Mouse (Mus musculus) CH12.LX (cell line): Measurements from ENCODE around the gene Rtn4ip1. TPM values are rescaled to one million over a fixed set of nuclear protein-coding genes. Genes with fewer than 3 reads are reported as not detected.

Experiments
- DNase-seq: peaks from one replicate; pipeline ENCODE4 v3.0.0-alpha.2; 2013; ENCODE audit errors: extremely low read depth
- H3K27ac ChIP-seq: 2 replicates; pipeline ENCODE4 v1.5.1; 2012; ENCODE audit warnings: low read depth, mild to moderate bottlenecking, control low read depth, moderate library complexity; ENCODE audit not compliant: insufficient read depth
- H3K27me3 ChIP-seq: replicated peaks from 2 replicates; pipeline ENCODE3; 2012; ENCODE audit warnings: inconsistent platforms
- H3K36me3 ChIP-seq, 2 experiments: replicated peaks in 1 of 2; 2 replicates each; pipeline versions ENCODE3 to v1.6.1; 2012; ENCODE audit warnings: inconsistent platforms in 1 of 2, low read length in 1 of 2, mild to moderate bottlenecking in 1 of 2, mixed read lengths in 1 of 2, moderate library complexity in 1 of 2; ENCODE audit not compliant: control insufficient read depth in 1 of 2, insufficient read depth in 1 of 2
- H3K4me1 ChIP-seq, 2 experiments: 2 replicates each; pipeline ENCODE4 v1.6.1; 2012; ENCODE audit warnings: inconsistent platforms in 1 of 2, moderate library complexity in 1 of 2; ENCODE audit not compliant: insufficient read depth in 2 of 2, control insufficient read depth in 1 of 2
- H3K4me2 ChIP-seq: 2 replicates; pipeline ENCODE4 v1.6.1; 2012; ENCODE audit warnings: low read depth, mild to moderate bottlenecking, control low read depth; ENCODE audit not compliant: poor library complexity, insufficient read depth, severe bottlenecking
- H3K4me3 ChIP-seq, 3 experiments: fragments of 150-350 bp in 1 of 3; sonication (generic) in 1 of 3; replicated peaks in 1 of 3; 2 replicates each; pipeline versions ENCODE3 to v1.5.1; 2011 to 2012; ENCODE audit warnings: low read depth in 2 of 3, low read length in 2 of 3, mild to moderate bottlenecking in 2 of 3, moderate library complexity in 2 of 3, control low read depth in 1 of 3, improper control_type of control experiment in 1 of 3, inconsistent platforms in 1 of 3, mixed read lengths in 1 of 3; ENCODE audit not compliant: poor library complexity in 1 of 3
- H3K79me2 ChIP-seq: replicated peaks from 2 replicates; pipeline ENCODE4 v1.6.1; 2012; ENCODE audit warnings: mild to moderate bottlenecking, moderate library complexity; ENCODE audit not compliant: control insufficient read depth, poor library complexity, insufficient read depth, severe bottlenecking; ENCODE audit errors: extremely low read depth
- H3K9ac ChIP-seq: 2 replicates; pipeline ENCODE4 v1.6.1; 2012; ENCODE audit warnings: low read depth, mild to moderate bottlenecking, control low read depth, moderate library complexity; ENCODE audit not compliant: insufficient read depth
- H3K9me3 ChIP-seq: replicated peaks from 2 replicates; pipeline ENCODE3; 2012; ENCODE audit warnings: low read length, inconsistent platforms, mixed read lengths
- CTCF ChIP-seq, 2 experiments: IDR thresholded peaks in 1 of 2; conservative IDR thresholded peaks in 1 of 2; 2 replicates each; pipeline ENCODE4 v1.5.1; 2011 to 2012; ENCODE audit warnings: low read depth in 2 of 2, low read length in 2 of 2, improper control_type of control experiment in 1 of 2, inconsistent platforms in 1 of 2, mild to moderate bottlenecking in 1 of 2, moderate library complexity in 1 of 2
- ELF1 ChIP-seq: IDR thresholded peaks from 2 replicates; pipeline ENCODE4 v1.6.1; 2014; ENCODE audit warnings: low read depth, mild to moderate bottlenecking, inconsistent platforms, low read length, improper control_type of control experiment
- EP300 ChIP-seq: IDR thresholded peaks from 2 replicates; pipeline ENCODE4 v1.6.1; 2011; ENCODE audit warnings: low read length, improper control_type of control experiment
- ETS1 ChIP-seq: conservative IDR thresholded peaks from 2 replicates; pipeline ENCODE4 v1.6.1; 2012; ENCODE audit warnings: low read depth, mild to moderate bottlenecking, inconsistent platforms, low read length, improper control_type of control experiment, moderate library complexity
- GABPA ChIP-seq: IDR thresholded peaks from 2 replicates; pipeline ENCODE4 v1.6.1; 2012; ENCODE audit warnings: low read depth, low read length, improper control_type of control experiment, inconsistent platforms; ENCODE audit not compliant: insufficient replicate concordance
- JUN ChIP-seq: IDR thresholded peaks from 2 replicates; pipeline ENCODE4 v1.6.1; 2011; ENCODE audit warnings: low read depth, mild to moderate bottlenecking, low read length, improper control_type of control experiment, moderate library complexity; ENCODE audit not compliant: insufficient read depth
- JUND ChIP-seq: conservative IDR thresholded peaks from 2 replicates; pipeline ENCODE4 v1.6.1; 2011; ENCODE audit warnings: low read depth, low read length, improper control_type of control experiment
- MAZ ChIP-seq: IDR thresholded peaks from 2 replicates; pipeline ENCODE4 v1.6.1; 2012; ENCODE audit warnings: low read depth, mild to moderate bottlenecking, inconsistent platforms, low read length, improper control_type of control experiment, moderate library complexity
- MEF2A ChIP-seq: IDR thresholded peaks from 2 replicates; pipeline ENCODE4 v1.6.1; 2014; ENCODE audit warnings: low read depth, mild to moderate bottlenecking, inconsistent platforms, low read length, improper control_type of control experiment, borderline replicate concordance
- MXI1 ChIP-seq: IDR thresholded peaks from 2 replicates; pipeline ENCODE4 v1.6.1; 2011; ENCODE audit warnings: mild to moderate bottlenecking, low read depth, low read length, improper control_type of control experiment
- NELFE ChIP-seq: IDR thresholded peaks from 2 replicates; pipeline ENCODE4 v1.6.1; 2011; ENCODE audit warnings: low read depth, low read length, improper control_type of control experiment
- PAX5 ChIP-seq: IDR thresholded peaks from 2 replicates; pipeline ENCODE4 v1.6.1; 2012; ENCODE audit warnings: low read length, inconsistent platforms, mixed read lengths
- POLR2AphosphoS2 ChIP-seq: IDR thresholded peaks from 2 replicates; pipeline ENCODE4 v1.6.1; 2011; ENCODE audit warnings: low read depth, low read length, improper control_type of control experiment
- RAD21 ChIP-seq: IDR thresholded peaks from 2 replicates; pipeline ENCODE4 v1.6.1; 2011; ENCODE audit warnings: low read depth, mild to moderate bottlenecking, low read length, improper control_type of control experiment, moderate library complexity
- RCOR1 ChIP-seq: conservative IDR thresholded peaks from 2 replicates; pipeline ENCODE4 v1.6.1; 2012; ENCODE audit warnings: low read depth, mild to moderate bottlenecking, inconsistent platforms, low read length, improper control_type of control experiment
- SIN3A ChIP-seq: IDR thresholded peaks from 2 replicates; pipeline ENCODE4 v1.6.1; 2012; ENCODE audit warnings: low read length, improper control_type of control experiment, inconsistent platforms
- ZKSCAN1 ChIP-seq: IDR thresholded peaks from 2 replicates; pipeline ENCODE4 v1.6.1; 2012; ENCODE audit warnings: low read depth, inconsistent platforms, low read length, improper control_type of control experiment, borderline replicate concordance
- ZNF384 ChIP-seq: IDR thresholded peaks from 2 replicates; pipeline ENCODE4 v1.6.1; 2012; ENCODE audit warnings: low read depth, low read length, improper control_type of control experiment, inconsistent platforms
- dilution Hi-C: fragments of 300-500 bp; cut with MboI; formaldehyde crosslinking; loops from 2 replicates; pipeline ENCODE4 v1.14.3; 2020; ENCODE audit warnings: low sequenced_read_pairs; ENCODE audit not compliant: extremely low pct_unique_long_range_greater_than_20kb, extremely low pct_ligation_motif_present
- in situ Hi-C: fragments of 300-500 bp; cut with MboI; formaldehyde crosslinking; loops from 3 replicates; pipeline ENCODE4 v1.14.3; 2019; ENCODE audit warnings: low sequenced_read_pairs, low pct_ligation_motif_present, low pct_unique_long_range_greater_than_20kb, mixed read lengths
- polyA plus RNA-seq: library from polyadenylated mRNA; unstranded; fragments of >175 nt; gene quantifications from 2 replicates; pipeline ENCODE4 v1.2.1, GENCODE M21; 2012; ENCODE audit warnings: low read depth; ENCODE audit not compliant: insufficient read length
- total RNA-seq, 2 experiments: library from RNA; depleted of rRNA; stranded (reverse); fragments of 300-350 nt in 1 of 2; fragments of >200 nt in 1 of 2; gene quantifications; 2 replicates each; pipeline ENCODE4 v1.2.3; 2012 to 2014

Gene Rtn4ip1
- total and polyA plus RNA-seq, 3 experiments = 11.5 to 68.3 (median 24.7) TPM

GRCm38 (mm10) chr10:43912236-43912635 lies 10.6 kb downstream of the Rtn4ip1 start:
- dilution Hi-C loops (no loop called here), in situ Hi-C loops (no loop called here)
- Histone ChIP-seq H3K4me1 (peaks cover 15 to 90% of the 10 kb centered on the region in 2 experiments; a peak in 3 of 4 replicates), H3K27ac (no peak overlapping the region), H3K79me2 (peaks cover 26% of the 10 kb centered on the region), H3K36me3 (peaks cover 51 to 85% of the 10 kb centered on the region in 2 experiments), H3K4me2 (no peak overlapping the region), H3K27me3 (no peaks in the 10 kb centered on the region), H3K9ac (no peak overlapping the region), H3K4me3 (no peak overlapping the region), H3K9me3 (no peaks in the 10 kb centered on the region)
- TF ChIP-seq EP300 = no peak
- no peak for TF ChIP-seq ZKSCAN1
- TF ChIP-seq ELF1 = no peak
- no peak for TF ChIP-seq MAZ
- TF ChIP-seq POLR2AphosphoS2 = no peak
- no peak for TF ChIP-seq ETS1
- TF ChIP-seq GABPA = no peak
- no peak for TF ChIP-seq JUND
- TF ChIP-seq CTCF (conservative IDR thresholded peaks at IDR 0.05 in 1 of 2, IDR thresholded peaks at IDR 0.05 in 1 of 2; ENCODE audit: low read depth in 2 of 2, low read length in 2 of 2) = no peak
- TF ChIP-seq PAX5 = no peak
- TF ChIP-seq SIN3A = no peak
- TF ChIP-seq JUN = no peak
- TF ChIP-seq ZNF384 = no peak
- TF ChIP-seq RCOR1 = no peak
- no peak for TF ChIP-seq RAD21
- no peak for TF ChIP-seq MEF2A
- no peak for DNase-seq

- TF ChIP-seq NELFE (no peak), ELF1 (no peak), PAX5 (no peak), MXI1 (no peak), CTCF (conservative IDR thresholded peaks at IDR 0.05 in 1 of 2, IDR thresholded peaks at IDR 0.05 in 1 of 2; ENCODE audit: low read depth in 2 of 2, low read length in 2 of 2) (no peak)
- H3K4me2 ChIP-seq = no peak overlapping the region
- no peak overlapping the region for H3K4me3 ChIP-seq
- dilution Hi-C loops (no loop called here), in situ Hi-C loops (loop anchor here (5.0 kb wide), 2 partner anchors 89 to 174 kb away; no protein-coding TSS in a partner anchor)
- H3K27me3 ChIP-seq = no peaks in the 10 kb centered on the region
- H3K4me1 ChIP-seq = peaks cover 10 to 85% of the 10 kb centered on the region in 2 experiments; a peak in 3 of 4 replicates
- peaks cover 55 to 83% of the 10 kb centered on the region in 2 experiments for H3K36me3 ChIP-seq
- peaks cover 21% of the 10 kb centered on the region for H3K79me2 ChIP-seq
- H3K9ac ChIP-seq = no peak overlapping the region
- no peaks in the 10 kb centered on the region for H3K9me3 ChIP-seq
- no peak for DNase-seq
- no peak overlapping the region for H3K27ac ChIP-seq
Measured at GRCm38 (mm10) chr10:43916181-43916580, 14.6 kb downstream of the Rtn4ip1 start.
